Mouse (Mus musculus): Measurements from ENCODE around the gene Mrgpra3. TPM values are rescaled to one million over a fixed set of nuclear protein-coding genes. Genes with fewer than 3 reads are reported as not detected.

Mrgpra3 gene
- not detected for total RNA-seq (2021)

- intact Hi-C loops (cut with DNase I) = no loop called here
These were observed at the start of gene Mrgpra3 for GRCm38 (mm10) chr7:47601272-47601671. TSS of gene Mrgpra3 (minus strand) at chr7:47601372.

More at GRCm38 (mm10) chr7:47601272-47601671, at the start of gene Mrgpra3:
- no peak for DNase-seq (ENCODE audit: extremely low spot score in 1 of 2, low spot score in 2 of 2)

Other genes with a start within 250 kb of the Mrgpra3 start
- gene Mrgpra1, start 247.1 kb downstream of the Mrgpra3 start, total RNA-seq (2021) = not detected
- not detected for gene Mrgpra2a, start 149.2 kb downstream of the Mrgpra3 start, total RNA-seq (2021)
- gene Mrgpra2b, start 72.5 kb downstream of the Mrgpra3 start, total RNA-seq (2021) = not detected